Mouse (Mus musculus) liver, embryonic 14.5 days (tissue): Measurements from ENCODE around the gene Slc1a1.

ENCODE experiments used
- CTCF ChIP-seq: IDR thresholded peaks from 2 replicates; pipeline ENCODE4 v1.5.1; 2016; ENCODE audit warnings: antibody characterized with exemption, low read depth, control low read depth
- EP300 ChIP-seq: IDR thresholded peaks from 2 replicates; pipeline ENCODE4 v1.6.1; 2016; ENCODE audit warnings: antibody characterized with exemption, low read depth

DNA sequence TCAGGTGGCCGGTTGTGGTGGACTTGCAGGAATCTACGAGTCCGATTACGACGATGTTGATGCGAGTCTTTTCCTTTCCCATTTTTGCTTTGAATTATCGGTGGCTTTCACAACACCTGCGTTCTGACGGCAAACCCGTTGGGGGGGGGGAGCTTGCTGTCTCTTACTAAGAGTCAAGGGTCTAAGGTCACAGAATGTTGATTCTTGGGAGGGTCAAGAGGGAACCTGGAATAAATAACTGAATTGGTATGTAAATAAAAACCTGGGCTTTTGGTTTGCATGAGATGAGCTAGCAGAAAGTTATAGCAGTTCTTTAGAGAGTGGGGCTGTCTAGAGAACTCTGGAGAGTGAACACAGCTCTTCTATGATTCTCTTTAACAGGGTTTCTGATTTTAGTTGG lies 28.8 kb downstream of the Slc1a1 start:
- TF ChIP-seq CTCF (no peak), EP300 (no peak)
